Mouse (Mus musculus) forebrain, embryonic 11.5 days (tissue): ENCODE measurements around the gene Rab26. TPM values are rescaled to one million over a fixed set of nuclear protein-coding genes. Genes with fewer than 3 reads are reported as not detected.
A peak's percentile ranks its signal among the peaks of the same experiment; 100 is the strongest.

Experiments
- ATAC-seq: fragments of 200-750 bp; cut with Nextera tagmentation; replicated peaks from 2 replicates; pipeline ENCODE4 v1.8.0; 2017; ENCODE audit warnings: moderate TSS enrichment; ENCODE audit not compliant: low FRiP score
- DNase-seq: peaks from one replicate; pipeline ENCODE4 v3.0.0-alpha.2; 2017; ENCODE audit warnings: low spot score
- H3K27ac ChIP-seq: fragments of 300-500 bp; sonication (generic); 2 replicates; pipeline ENCODE4 v1.5.1; 2014; ENCODE audit warnings: low read depth, low read length
- H3K27me3 ChIP-seq: fragments of 300-500 bp; sonication (generic); 2 replicates; pipeline ENCODE4 v1.6.1; 2014; ENCODE audit warnings: mild to moderate bottlenecking, low read length, mixed read lengths; ENCODE audit not compliant: control insufficient read depth, insufficient read depth
- H3K36me3 ChIP-seq: fragments of 300-500 bp; sonication (generic); 2 replicates; pipeline ENCODE4 v1.6.1; 2014; ENCODE audit warnings: mild to moderate bottlenecking, low read length, moderate library complexity, mixed read lengths; ENCODE audit not compliant: control insufficient read depth, insufficient read depth
- H3K4me1 ChIP-seq: fragments of 300-500 bp; sonication (generic); replicated peaks from 2 replicates; pipeline ENCODE4 v1.6.1; 2014; ENCODE audit warnings: low read length, mixed read lengths; ENCODE audit not compliant: control insufficient read depth, insufficient read depth
- H3K4me2 ChIP-seq: fragments of 300-500 bp; sonication (generic); 2 replicates; pipeline ENCODE4 v1.6.1; 2014; ENCODE audit warnings: low read depth, mild to moderate bottlenecking, low read length, moderate library complexity, mixed read lengths; ENCODE audit not compliant: severe bottlenecking
- H3K4me3 ChIP-seq: fragments of 300-500 bp; sonication (generic); 2 replicates; pipeline ENCODE4 v1.5.1; 2014; ENCODE audit warnings: low read depth, low read length
- H3K9ac ChIP-seq: fragments of 300-500 bp; sonication (generic); 2 replicates; pipeline ENCODE4 v1.6.1; 2014; ENCODE audit warnings: low read length
- H3K9me3 ChIP-seq: fragments of 300-500 bp; sonication (generic); 2 replicates; pipeline ENCODE4 v1.6.1; 2016; ENCODE audit warnings: low read length, mixed read lengths; ENCODE audit not compliant: control insufficient read depth
- WGBS: fragments of 180-500 bp; shearing (Covaris S2); extraction: QIAGEN DNeasy Blood & Tissue Kit; methylation state at CpG from one replicate; pipeline ENCODE4 v1.1.7; 2014; 5-methylcytosine and 5-hydroxymethylcytosine counted together
- polyA plus RNA-seq: library from polyadenylated mRNA; unstranded; fragments of >200 nt; fragmentation: Nextera tagmentation; extraction: Ambion mirVana; gene quantifications from 2 replicates; pipeline ENCODE4 v1.2.1, GENCODE M21; 2014

Gene Rab26
- polyA plus RNA-seq, 1 experiment from 2014 or later, result 2.7 TPM

- Histone ChIP-seq H3K27me3 (no peaks in the 10 kb centered on the region), H3K4me1 (peaks cover 26% of the 10 kb centered on the region), H3K9me3 (no peaks in the 10 kb centered on the region), H3K27ac (peak overlapping the region; percentile 70), H3K9ac (peak overlapping the region; percentile 89), H3K4me2 (peak overlapping the region; percentile 90), H3K36me3 (no peaks in the 10 kb centered on the region), H3K4me3 (peak overlapping the region; percentile 83)
- DNase-seq (peak; percentile 89), ATAC-seq (no peak)
- under 1% methylated on average over 4 of the region's 4 CpGs for WGBS
These were observed 5.0 kb downstream of the Rab26 start for GRCm38 (mm10) chr17:24529007-24529451.

DNA sequence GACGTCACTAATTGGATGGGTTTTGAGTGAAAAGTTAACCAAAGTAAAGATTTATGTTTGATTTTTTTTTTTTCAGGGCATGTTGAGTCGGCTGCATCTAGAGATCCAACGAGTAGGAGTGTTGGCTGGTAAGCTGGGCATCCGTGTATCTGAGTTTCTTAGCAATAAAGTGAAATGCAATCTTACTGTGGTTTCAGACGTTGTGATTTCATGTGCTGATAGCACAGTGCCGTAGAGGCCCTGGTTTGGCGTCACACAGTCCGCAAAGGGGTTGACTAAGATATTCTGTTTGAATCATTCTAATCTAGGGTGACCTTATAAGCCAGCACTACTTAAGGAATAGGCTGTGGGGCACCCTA lies 5.5 kb downstream of the Rab26 start:
- peak overlapping the region; percentile 83 for H3K4me3 ChIP-seq
- H3K27me3 ChIP-seq, result no peaks in the 10 kb centered on the region
- DNase-seq, result no peak
- H3K27ac ChIP-seq, result peak overlapping the region; percentile 70
- WGBS, result 1% methylated on average over 8 of the region's 8 CpGs
- H3K9ac ChIP-seq, result peak overlapping the region; percentile 89
- H3K9me3 ChIP-seq, result no peaks in the 10 kb centered on the region
- ATAC-seq, result no peak
- H3K4me2 ChIP-seq, result peak overlapping the region; percentile 90
- peaks cover 26% of the 10 kb centered on the region for H3K4me1 ChIP-seq
- no peaks in the 10 kb centered on the region for H3K36me3 ChIP-seq

GRCm38 (mm10) chr17:24527723-24528559 lies 6.1 kb downstream of the Rab26 start, which contains the start of gene Traf7:
Gene Traf7 (minus strand): TSS chr17:24527938.
- Histone ChIP-seq H3K9ac (peak within 1 kb of the TSS; percentile 90), H3K9me3 (no peaks in the 10 kb centered on the region), H3K27ac (peak within 1 kb of the TSS; percentile 70), H3K4me1 (peaks cover 23% of the 10 kb centered on the region), H3K36me3 (no peaks in the 10 kb centered on the region), H3K4me2 (peak within 1 kb of the TSS; percentile 90), H3K27me3 (no peaks in the 10 kb centered on the region), H3K4me3 (peak within 1 kb of the TSS; percentile 83)
- DNase-seq (peak; percentile 92), ATAC-seq (peak; percentile 98)
- under 1% methylated on average over 40 of the region's 40 CpGs for WGBS

GRCm38 (mm10) chr17:24527315-24527714 lies 6.7 kb downstream of the Rab26 start:
- H3K4me1 ChIP-seq, result peaks cover 19% of the 10 kb centered on the region
- peak overlapping the region; percentile 90 for H3K9ac ChIP-seq
- under 1% methylated on average over 19 of the region's 19 CpGs for WGBS
- no peaks in the 10 kb centered on the region for H3K36me3 ChIP-seq
- peak overlapping the region; percentile 83 for H3K4me3 ChIP-seq
- H3K9me3 ChIP-seq, result no peaks in the 10 kb centered on the region
- peak overlapping the region; percentile 66 for H3K4me2 ChIP-seq
- ATAC-seq (no peak), DNase-seq (no peak)
- peak overlapping the region; percentile 50; the same call in 1 of the 2 replicates for H3K27ac ChIP-seq
- no peaks in the 10 kb centered on the region for H3K27me3 ChIP-seq

GRCm38 (mm10) chr17:24524734-24525133 lies 9.3 kb downstream of the Rab26 start:
- ATAC-seq (no peak), DNase-seq (no peak)
- Histone ChIP-seq H3K9me3 (no peaks in the 10 kb centered on the region), H3K4me2 (no peak overlapping the region), H3K4me3 (no peak overlapping the region), H3K36me3 (no peaks in the 10 kb centered on the region), H3K27ac (no peak overlapping the region), H3K4me1 (peaks cover 9% of the 10 kb centered on the region), H3K9ac (no peak overlapping the region), H3K27me3 (no peaks in the 10 kb centered on the region)
- 95% methylated on average over 2 of the region's 2 CpGs for WGBS

GRCm38 (mm10) chr17:24520450-24520849 lies 13.6 kb downstream of the Rab26 start:
- no peaks in the 10 kb centered on the region for H3K9me3 ChIP-seq
- no peaks in the 10 kb centered on the region; the same call in 1 of the 2 replicates for H3K36me3 ChIP-seq
- WGBS, result 94% methylated on average over 4 of the region's 4 CpGs
- no peak overlapping the region for H3K4me2 ChIP-seq
- no peak overlapping the region for H3K4me3 ChIP-seq
- no peaks in the 10 kb centered on the region for H3K4me1 ChIP-seq
- DNase-seq (no peak), ATAC-seq (no peak)
- H3K9ac ChIP-seq, result no peak overlapping the region
- H3K27ac ChIP-seq, result no peak overlapping the region
- no peaks in the 10 kb centered on the region for H3K27me3 ChIP-seq

DNA sequence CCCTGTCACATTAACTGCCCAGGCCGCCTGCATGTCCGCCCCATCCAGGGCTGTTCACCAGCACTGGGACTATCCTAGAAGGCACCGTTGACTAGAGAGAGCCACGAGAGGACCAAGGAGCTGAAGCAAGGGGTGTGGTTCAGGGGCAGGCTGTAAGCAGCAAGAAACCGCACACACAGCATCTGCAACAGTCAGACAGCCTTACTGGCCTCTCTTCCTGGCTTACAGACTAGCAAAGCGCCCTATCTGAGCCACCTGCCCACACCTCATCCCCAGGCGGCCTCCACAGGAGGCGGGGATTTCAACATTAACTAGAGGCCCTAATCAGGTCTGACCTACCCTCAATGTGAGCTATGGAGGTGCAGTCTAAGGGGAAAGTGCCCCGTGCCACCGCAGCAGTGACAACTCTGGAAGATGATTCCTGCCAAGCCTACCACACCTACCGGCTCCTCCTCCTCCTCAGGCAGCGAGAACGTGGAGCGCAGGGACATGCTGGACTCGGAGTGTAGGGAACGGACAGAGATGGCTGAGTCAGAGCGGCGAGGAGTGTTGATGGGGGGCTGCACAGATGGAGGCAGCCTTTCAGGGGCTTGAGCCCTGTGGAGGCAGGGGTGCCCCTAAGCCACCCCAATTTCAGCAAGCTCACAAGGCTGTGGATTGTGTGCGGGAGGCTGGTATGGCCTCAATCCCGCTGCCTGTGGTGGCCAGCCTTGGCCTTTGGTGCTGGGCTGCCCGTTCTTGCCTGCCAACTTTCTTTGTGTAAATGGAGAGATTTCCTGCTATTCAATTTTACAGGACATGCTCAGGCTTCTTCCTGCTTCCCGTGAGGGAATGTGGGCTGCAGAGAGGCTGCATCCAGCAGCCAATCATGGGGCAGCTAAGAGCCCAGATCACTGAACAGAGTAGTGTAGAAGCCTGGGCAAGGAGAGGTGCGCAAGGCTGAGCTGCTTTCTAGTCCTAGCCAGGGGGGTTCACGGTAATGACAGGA lies 19.4 kb downstream of the Rab26 start:
- H3K9me3 ChIP-seq, result no peaks in the 10 kb centered on the region
- no peaks in the 10 kb centered on the region for H3K4me1 ChIP-seq
- no peak overlapping the region for H3K4me3 ChIP-seq
- WGBS, result 91% methylated on average over 24 of the region's 24 CpGs
- no peak overlapping the region for H3K9ac ChIP-seq
- peaks cover 21% of the 10 kb centered on the region for H3K36me3 ChIP-seq
- no peak overlapping the region for H3K4me2 ChIP-seq
- ATAC-seq (no peak), DNase-seq (no peak)
- H3K27ac ChIP-seq, result no peak overlapping the region
- H3K27me3 ChIP-seq, result no peaks in the 10 kb centered on the region

- Histone ChIP-seq H3K9ac (no peak overlapping the region), H3K9me3 (no peaks in the 10 kb centered on the region), H3K36me3 (peaks cover 21% of the 10 kb centered on the region), H3K27ac (no peak overlapping the region), H3K27me3 (no peaks in the 10 kb centered on the region), H3K4me2 (no peak overlapping the region), H3K4me3 (no peak overlapping the region), H3K4me1 (no peaks in the 10 kb centered on the region)
- DNase-seq, result peak; percentile 70
- WGBS, result 57% methylated on average over 5 of the region's 5 CpGs
- ATAC-seq, result 0 out of 2 replicates have a peak, but pooled peaks have one; percentile 33
These were observed 20.4 kb downstream of the Rab26 start for GRCm38 (mm10) chr17:24513609-24514008.
